Mouse (Mus musculus) intestine, embryonic 14.5 days (tissue): ENCODE measurements around the gene Slc7a7. TPM values are rescaled to one million over a fixed set of nuclear protein-coding genes. Genes with fewer than 3 reads are reported as not detected.

ENCODE experiments used
- ATAC-seq: fragments of 200-750 bp; cut with Nextera tagmentation; replicated peaks from 2 replicates; pipeline ENCODE4 v1.8.0; 2017; ENCODE audit warnings: low read depth, moderate number of reproducible peaks, moderate TSS enrichment, moderate library complexity; ENCODE audit not compliant: low FRiP score, low TSS enrichment
- DNase-seq: peaks from one replicate; pipeline ENCODE4 v3.0.0-alpha.2; 2018; ENCODE audit warnings: low spot score
- H3K27ac ChIP-seq: fragments of 300-500 bp; sonication (generic); 2 replicates; pipeline ENCODE4 v1.5.1; 2014; ENCODE audit warnings: low read depth, mild to moderate bottlenecking, control low read depth
- H3K27me3 ChIP-seq: fragments of 300-500 bp; sonication (generic); replicated peaks from 2 replicates; pipeline ENCODE4 v1.6.1; 2014; ENCODE audit warnings: low read length, control low read depth; ENCODE audit not compliant: control insufficient read depth, insufficient read depth
- H3K36me3 ChIP-seq: fragments of 300-500 bp; sonication (generic); 2 replicates; pipeline ENCODE4 v1.6.1; 2014; ENCODE audit warnings: low read length, control low read depth; ENCODE audit not compliant: control insufficient read depth, insufficient read depth
- H3K4me1 ChIP-seq: fragments of 300-500 bp; sonication (generic); replicated peaks from 2 replicates; pipeline ENCODE4 v1.6.1; 2014; ENCODE audit warnings: low read length, control low read depth, mixed read lengths; ENCODE audit not compliant: control insufficient read depth, insufficient read depth
- H3K4me2 ChIP-seq: fragments of 300-500 bp; sonication (generic); 2 replicates; pipeline ENCODE4 v1.6.1; 2014; ENCODE audit warnings: low read length
- H3K4me3 ChIP-seq: fragments of 300-500 bp; sonication (generic); 2 replicates; pipeline ENCODE4 v1.5.1; 2014; ENCODE audit warnings: low read depth, low read length, control low read depth, mixed read lengths
- H3K9ac ChIP-seq: fragments of 300-500 bp; sonication (generic); 2 replicates; pipeline ENCODE4 v1.6.1; 2014; ENCODE audit warnings: mild to moderate bottlenecking, low read length
- H3K9me3 ChIP-seq: fragments of 300-500 bp; sonication (generic); 2 replicates; pipeline ENCODE4 v1.6.1; 2016; ENCODE audit warnings: low read length, control low read depth; ENCODE audit not compliant: control insufficient read depth
- whole genome bisulfite sequencing: fragments of 180-500 bp; shearing (Covaris S2); extraction: QIAGEN DNeasy Blood & Tissue Kit; methylation state at CpG from one replicate; pipeline ENCODE4 v1.1.7; 2014; 5-methylcytosine and 5-hydroxymethylcytosine counted together
- polyA plus RNA-seq: library from polyadenylated mRNA; unstranded; fragments of >200 nt; fragmentation: Nextera tagmentation; extraction: Ambion mirVana; gene quantifications from 2 replicates; pipeline ENCODE4 v1.2.1, GENCODE M21; 2014

The Slc7a7 gene
- polyA plus RNA-seq, 1 experiment from 2014 or later: 21.5 TPM

DNA sequence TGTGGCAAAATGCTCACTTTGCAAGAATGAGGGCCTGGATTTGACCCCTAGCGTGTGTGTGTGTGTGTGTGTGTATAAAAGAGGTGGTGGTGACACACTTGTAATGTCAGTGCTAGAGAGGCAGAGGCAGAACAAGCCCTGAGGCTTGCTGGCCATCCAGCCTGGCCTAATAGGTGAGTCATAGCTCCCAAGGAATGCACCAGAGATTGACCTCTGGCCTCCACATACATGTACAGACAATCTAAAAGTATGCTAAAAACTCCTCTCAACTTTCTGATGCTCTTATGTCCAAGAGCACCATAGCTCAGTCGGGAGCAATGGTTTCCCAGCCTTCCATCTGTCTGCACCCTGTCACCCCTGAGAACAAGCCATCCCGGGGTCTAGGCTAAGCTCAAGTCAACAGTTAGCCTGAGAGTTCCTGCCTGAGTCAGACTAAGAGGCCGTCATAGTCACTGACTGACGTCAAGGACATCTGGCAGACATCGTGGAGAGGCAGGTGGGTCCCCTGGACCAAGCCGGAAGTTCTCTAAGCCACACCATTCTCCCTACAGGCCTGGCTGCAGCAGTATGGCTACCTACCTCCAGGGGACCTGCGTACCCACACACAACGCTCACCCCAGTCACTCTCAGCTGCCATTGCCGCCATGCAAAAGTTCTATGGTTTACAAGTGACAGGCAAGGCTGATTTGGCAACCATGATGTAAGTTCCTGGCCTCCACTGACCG, 17.8 kb upstream of the Slc7a7 start:
- H3K27me3 ChIP-seq: no peaks in the 10 kb centered on the region
- H3K9me3 ChIP-seq: no peaks in the 10 kb centered on the region
- no peak for ATAC-seq
- H3K4me1 ChIP-seq: peaks cover 23% of the 10 kb centered on the region
- H3K4me2 ChIP-seq: no peak overlapping the region
- no peak overlapping the region for H3K27ac ChIP-seq
- no peak for DNase-seq
- H3K9ac ChIP-seq: no peak overlapping the region
- H3K4me3 ChIP-seq: no peak overlapping the region
- 82% methylated on average over 11 of the region's 11 CpGs for WGBS
- peaks cover 51% of the 10 kb centered on the region for H3K36me3 ChIP-seq

DNA sequence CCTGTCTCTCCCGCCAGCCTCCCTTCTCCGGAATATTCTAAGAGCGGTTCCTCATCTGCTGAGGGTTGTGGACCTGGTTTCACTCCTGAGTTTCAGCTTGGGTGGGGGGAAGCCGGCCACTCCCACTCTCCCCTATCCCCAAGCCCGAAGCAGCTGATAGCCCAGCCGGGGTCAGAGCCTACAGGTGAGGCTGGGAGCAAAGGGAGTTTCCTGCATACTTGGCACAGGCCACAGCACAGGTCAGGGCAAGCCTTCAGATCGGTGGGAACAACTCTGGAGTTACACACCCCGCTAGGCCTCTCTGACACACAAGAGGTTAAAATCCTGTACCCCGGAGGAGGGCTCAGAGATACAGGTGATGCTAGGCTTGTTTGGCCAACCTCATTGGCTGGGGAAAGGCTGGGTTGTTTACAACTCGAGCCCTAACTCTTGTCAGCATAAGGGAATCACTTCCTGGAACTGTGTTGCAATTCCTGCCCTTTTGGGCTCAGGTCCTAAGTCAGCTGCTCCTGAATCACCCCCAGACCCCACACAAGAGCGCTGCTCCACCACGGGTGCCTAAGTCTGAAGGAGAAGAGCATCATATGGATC, 16.5 kb upstream of the Slc7a7 start:
- DNase-seq (no peak), ATAC-seq (0 out of 2 replicates have a peak, but pooled peaks have one; percentile 8)

DNA sequence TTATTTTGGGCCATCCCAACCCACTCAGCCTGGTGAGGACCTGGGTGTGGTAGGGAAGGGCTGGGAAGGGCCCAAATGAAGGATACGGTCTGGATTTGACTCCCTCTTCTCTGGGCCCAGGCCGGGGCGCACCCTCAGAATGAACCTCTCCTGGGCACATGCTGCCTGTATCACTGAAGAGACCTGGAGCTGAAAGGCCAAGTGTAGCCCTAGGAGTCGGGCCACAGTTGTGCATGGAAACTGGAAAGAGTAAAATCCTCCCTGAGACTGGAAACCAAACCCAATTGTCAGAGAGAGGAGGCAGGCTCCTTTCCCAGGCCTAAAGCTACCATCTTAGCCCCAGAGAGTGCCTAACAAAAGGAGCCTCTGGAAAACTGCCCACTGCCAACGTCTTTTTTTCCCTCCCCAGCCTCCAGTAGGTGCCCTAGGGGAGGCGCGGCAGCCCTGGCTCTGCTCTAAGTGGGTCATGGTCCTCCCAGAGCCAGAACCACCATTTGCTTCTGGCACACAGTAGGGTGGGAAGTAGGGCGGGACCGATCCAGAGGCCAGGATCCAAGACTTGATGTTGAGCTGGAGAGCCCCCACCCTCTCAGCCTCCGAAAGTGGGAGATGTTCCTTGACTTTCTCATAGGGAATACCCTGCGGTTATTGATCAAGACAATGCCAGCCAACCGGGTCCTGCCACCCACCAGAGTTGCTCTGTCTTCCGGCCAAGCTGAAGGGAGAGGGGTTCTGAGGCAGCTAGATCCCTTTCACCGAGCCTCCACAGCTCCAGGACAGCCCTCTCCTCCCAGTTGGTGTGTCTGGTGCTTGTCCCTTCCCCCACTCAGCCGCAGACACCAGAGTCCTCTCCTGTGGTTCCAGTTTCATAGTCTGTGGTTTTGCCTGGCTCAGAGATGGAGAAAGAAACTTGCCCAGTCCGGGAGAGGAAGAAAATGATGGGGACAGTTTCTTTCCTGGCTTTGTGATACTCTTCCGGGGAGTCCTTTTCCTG, 15.6 kb upstream of the Slc7a7 start:
- Histone ChIP-seq H3K9ac (peak overlapping the region; percentile 99), H3K27ac (peak overlapping the region; percentile 99), H3K4me1 (peaks cover 41% of the 10 kb centered on the region), H3K4me3 (peak overlapping the region; percentile 87), H3K4me2 (peak overlapping the region; percentile 70), H3K9me3 (no peaks in the 10 kb centered on the region), H3K27me3 (no peaks in the 10 kb centered on the region), H3K36me3 (peaks cover 44% of the 10 kb centered on the region)
- peak; percentile 75 for DNase-seq
- ATAC-seq: peak; percentile 17; the same call in 1 of the 2 replicates
- 24% methylated on average over 17 of the region's 17 CpGs for WGBS

More for the DNA sequence above, 16.5 kb upstream of the Slc7a7 start:
- Histone ChIP-seq H3K9ac (peak overlapping the region; percentile 99), H3K27ac (0 out of 2 replicates have a peak overlapping the region, but pooled peaks have one; percentile 99), H3K4me1 (peaks cover 36% of the 10 kb centered on the region), H3K9me3 (no peaks in the 10 kb centered on the region), H3K27me3 (no peaks in the 10 kb centered on the region), H3K4me3 (peak overlapping the region; percentile 87), H3K36me3 (peaks cover 45% of the 10 kb centered on the region), H3K4me2 (peak overlapping the region; percentile 70)
- 51% methylated on average over 12 of the region's 12 CpGs for WGBS

DNA sequence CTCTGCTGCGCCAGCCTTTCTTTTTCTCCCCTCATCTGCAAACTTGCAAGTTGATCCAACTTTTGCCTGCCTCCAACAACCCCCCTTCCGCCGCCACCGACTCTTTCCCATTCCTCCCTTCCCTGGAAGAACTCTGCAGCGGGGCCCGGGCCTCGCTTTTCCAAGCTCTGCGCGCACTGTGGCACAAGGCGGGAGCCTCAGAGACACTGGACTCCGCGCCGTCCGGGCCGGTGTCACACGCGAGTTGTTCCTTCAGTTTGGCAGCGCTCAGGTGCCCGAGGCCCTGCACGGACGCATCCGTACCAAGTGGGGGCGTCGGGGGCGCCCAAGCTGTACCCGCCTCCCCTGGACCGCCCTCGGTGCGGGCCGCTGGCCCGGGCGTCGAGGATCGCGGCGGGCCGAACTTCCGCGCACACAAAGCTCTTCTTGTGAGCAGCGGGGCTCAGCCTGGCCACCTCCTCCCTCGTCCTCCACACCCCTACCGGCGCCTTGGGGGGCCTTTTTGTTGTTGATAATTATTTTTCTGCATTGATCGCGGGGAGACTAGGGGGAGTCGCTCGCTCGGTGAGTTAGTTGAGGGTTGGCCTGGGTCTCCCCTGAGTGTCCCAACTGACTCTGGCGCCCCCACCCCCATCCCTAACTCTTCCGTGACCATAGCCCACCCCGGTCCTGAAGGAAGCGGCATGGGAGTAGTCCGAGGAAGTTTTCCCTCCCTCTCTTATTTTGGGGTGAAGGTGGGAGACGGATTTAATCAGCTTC, 14.7 kb upstream of the Slc7a7 start:
- H3K27me3 ChIP-seq: no peaks in the 10 kb centered on the region
- H3K4me1 ChIP-seq: peaks cover 48% of the 10 kb centered on the region
- peaks cover 36% of the 10 kb centered on the region for H3K36me3 ChIP-seq
- under 1% methylated on average over 54 of the region's 54 CpGs for WGBS
- peak overlapping the region; percentile 99 for H3K27ac ChIP-seq
- DNase-seq (peak; percentile 87), ATAC-seq (peak; percentile 34)
- peak overlapping the region; percentile 87 for H3K4me3 ChIP-seq
- no peaks in the 10 kb centered on the region for H3K9me3 ChIP-seq
- H3K9ac ChIP-seq: peak overlapping the region; percentile 99
- H3K4me2 ChIP-seq: peak overlapping the region; percentile 70

DNA sequence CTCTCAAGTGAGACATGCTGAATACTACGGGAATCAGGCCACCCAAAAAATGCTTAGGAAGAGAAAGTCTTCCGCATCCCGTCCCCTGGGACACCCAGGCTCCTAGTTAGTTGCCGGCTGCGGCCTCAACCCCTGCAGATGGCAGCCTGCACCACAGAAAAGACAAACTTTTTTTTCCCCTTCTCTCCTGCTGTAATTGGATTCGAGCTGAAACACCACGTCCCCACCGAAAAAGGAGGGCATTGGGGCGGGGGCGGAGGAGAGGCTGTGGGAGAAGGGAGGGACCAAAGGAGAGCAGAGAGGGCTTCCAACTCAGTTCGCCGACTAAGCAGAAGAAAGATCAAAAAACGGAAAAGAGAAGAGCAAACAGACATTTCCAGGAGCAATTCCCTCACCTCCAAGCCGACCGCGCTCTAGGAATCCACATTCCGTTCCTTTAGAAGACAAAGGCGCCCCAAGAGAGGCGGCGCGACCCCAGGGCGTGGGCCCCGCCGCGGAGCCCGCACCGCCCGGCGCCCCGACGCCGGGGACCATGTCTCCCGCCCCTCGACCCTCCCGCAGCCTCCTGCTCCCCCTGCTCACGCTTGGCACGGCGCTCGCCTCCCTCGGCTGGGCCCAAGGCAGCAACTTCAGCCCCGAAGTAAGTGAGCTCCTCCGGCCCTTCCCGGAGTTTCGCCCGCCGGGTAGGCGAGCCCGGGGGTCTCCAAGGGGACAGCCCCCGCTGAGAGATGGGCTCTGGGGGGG, 13.9 kb upstream of the Slc7a7 start, which contains the start of gene Mmp14:
Gene Mmp14, plus strand, starts transcription at position 279 of the 744 bp plus-strand sequence.
- no peaks in the 10 kb centered on the region for H3K27me3 ChIP-seq
- H3K4me1 ChIP-seq: peaks cover 48% of the 10 kb centered on the region
- peak; percentile 48 for ATAC-seq
- no peaks in the 10 kb centered on the region for H3K9me3 ChIP-seq
- peak within 1 kb of the TSS; percentile 70 for H3K4me2 ChIP-seq
- under 1% methylated on average over 49 of the region's 49 CpGs for WGBS
- peak within 1 kb of the TSS; percentile 87 for H3K4me3 ChIP-seq
- DNase-seq: no peak
- peaks cover 29% of the 10 kb centered on the region for H3K36me3 ChIP-seq
- H3K9ac ChIP-seq: peak within 1 kb of the TSS; percentile 99
- H3K27ac ChIP-seq: peak within 1 kb of the TSS; percentile 99

DNA sequence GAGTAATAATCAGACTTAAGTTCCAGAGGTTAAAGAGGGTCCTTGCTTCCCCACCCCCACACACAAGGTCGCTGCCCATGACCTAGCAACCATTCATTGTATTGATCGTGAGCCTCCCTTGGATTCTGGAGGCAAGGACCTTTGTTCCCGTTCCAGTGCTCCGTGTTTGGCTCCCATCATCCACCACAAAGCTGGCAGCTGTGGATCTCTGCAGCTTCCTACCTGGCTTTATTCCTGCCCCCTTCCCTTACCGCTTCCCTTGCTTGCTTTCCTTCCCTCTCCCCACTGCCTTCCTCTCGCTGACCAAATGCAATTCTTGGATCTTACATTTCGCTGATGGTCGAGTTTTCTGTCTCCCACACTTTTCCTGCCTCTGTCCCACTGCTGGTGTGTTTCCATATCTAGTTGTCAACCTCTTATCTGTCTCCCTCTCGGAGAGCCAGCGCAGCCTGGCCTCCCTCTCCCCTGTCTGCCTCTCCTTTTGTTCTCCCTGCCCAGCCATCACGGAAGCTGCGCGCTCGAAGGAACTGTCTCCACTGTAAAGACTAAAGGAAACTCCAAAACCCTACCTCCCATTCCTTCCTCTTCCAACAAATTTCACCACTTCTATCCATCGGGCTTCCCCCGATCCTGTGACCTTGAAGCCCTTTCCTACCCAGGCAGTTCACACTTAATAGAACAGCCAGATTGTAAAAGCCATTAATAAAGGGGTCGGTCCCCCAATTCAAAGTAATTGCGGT, 13.0 kb upstream of the Slc7a7 start:
- no peak for ATAC-seq

More for the DNA sequence above, 13.0 kb upstream of the Slc7a7 start:
- Histone ChIP-seq H3K9ac (peak overlapping the region; percentile 99), H3K27ac (peak overlapping the region; percentile 99), H3K4me1 (peaks cover 48% of the 10 kb centered on the region), H3K4me2 (peak overlapping the region; percentile 70), H3K4me3 (peak overlapping the region; percentile 87), H3K36me3 (peaks cover 20% of the 10 kb centered on the region), H3K27me3 (no peaks in the 10 kb centered on the region), H3K9me3 (no peaks in the 10 kb centered on the region)
- 5% methylated on average over 18 of the region's 18 CpGs for WGBS
- DNase-seq: peak; percentile 72
